Mouse (Mus musculus) forebrain, embryonic 11.5 days (tissue): Measurements from ENCODE around the gene Ube2e1. TPM values are rescaled to one million over a fixed set of nuclear protein-coding genes. Genes with fewer than 3 reads are reported as not detected.
A peak's percentile ranks its signal among the peaks of the same experiment; 100 is the strongest.
"Not testable (repeated sequence)": the region's sequence is repeated elsewhere in the genome, so short reads cannot be mapped to it uniquely, and the experiment has no call there.

Source experiments
- ATAC-seq: fragments of 200-750 bp; cut with Nextera tagmentation; replicated peaks from 2 replicates; pipeline ENCODE4 v1.8.0; 2017; ENCODE audit warnings: moderate TSS enrichment; ENCODE audit not compliant: low FRiP score
- DNase-seq: peaks from one replicate; pipeline ENCODE4 v3.0.0-alpha.2; 2017; ENCODE audit warnings: low spot score
- H3K27ac ChIP-seq: fragments of 300-500 bp; sonication (generic); 2 replicates; pipeline ENCODE4 v1.5.1; 2014; ENCODE audit warnings: low read depth, low read length
- H3K27me3 ChIP-seq: fragments of 300-500 bp; sonication (generic); 2 replicates; pipeline ENCODE4 v1.6.1; 2014; ENCODE audit warnings: mild to moderate bottlenecking, low read length, mixed read lengths; ENCODE audit not compliant: control insufficient read depth, insufficient read depth
- H3K36me3 ChIP-seq: fragments of 300-500 bp; sonication (generic); 2 replicates; pipeline ENCODE4 v1.6.1; 2014; ENCODE audit warnings: mild to moderate bottlenecking, low read length, moderate library complexity, mixed read lengths; ENCODE audit not compliant: control insufficient read depth, insufficient read depth
- H3K4me1 ChIP-seq: fragments of 300-500 bp; sonication (generic); replicated peaks from 2 replicates; pipeline ENCODE4 v1.6.1; 2014; ENCODE audit warnings: low read length, mixed read lengths; ENCODE audit not compliant: control insufficient read depth, insufficient read depth
- H3K4me2 ChIP-seq: fragments of 300-500 bp; sonication (generic); 2 replicates; pipeline ENCODE4 v1.6.1; 2014; ENCODE audit warnings: low read depth, mild to moderate bottlenecking, low read length, moderate library complexity, mixed read lengths; ENCODE audit not compliant: severe bottlenecking
- H3K4me3 ChIP-seq: fragments of 300-500 bp; sonication (generic); 2 replicates; pipeline ENCODE4 v1.5.1; 2014; ENCODE audit warnings: low read depth, low read length
- H3K9ac ChIP-seq: fragments of 300-500 bp; sonication (generic); 2 replicates; pipeline ENCODE4 v1.6.1; 2014; ENCODE audit warnings: low read length
- H3K9me3 ChIP-seq: fragments of 300-500 bp; sonication (generic); 2 replicates; pipeline ENCODE4 v1.6.1; 2016; ENCODE audit warnings: low read length, mixed read lengths; ENCODE audit not compliant: control insufficient read depth
- WGBS: fragments of 180-500 bp; shearing (Covaris S2); extraction: QIAGEN DNeasy Blood & Tissue Kit; methylation state at CpG from one replicate; pipeline ENCODE4 v1.1.7; 2014; 5-methylcytosine and 5-hydroxymethylcytosine counted together
- polyA plus RNA-seq: library from polyadenylated mRNA; unstranded; fragments of >200 nt; fragmentation: Nextera tagmentation; extraction: Ambion mirVana; gene quantifications from 2 replicates; pipeline ENCODE4 v1.2.1, GENCODE M21; 2014

The Ube2e1 gene
- polyA plus RNA-seq, 1 experiment from 2014 or later: 65.7 TPM

- WGBS: 93% methylated on average over 2 of the region's 2 CpGs
- H3K36me3 ChIP-seq: no peaks in the 10 kb centered on the region
Observed at GRCm38 (mm10) chr14:18284581-18284980, 47.1 kb downstream of the Ube2e1 start.

GRCm38 (mm10) chr14:18280375-18280774 lies 51.3 kb downstream of the Ube2e1 start:
- 90% methylated on average over 5 of the region's 5 CpGs for WGBS
- H3K36me3 ChIP-seq: peaks cover 3% of the 10 kb centered on the region; the same call in 1 of the 2 replicates

More at GRCm38 (mm10) chr14:18284581-18284980, 47.1 kb downstream of the Ube2e1 start:
- H3K27me3 ChIP-seq: no peaks in the 10 kb centered on the region
- DNase-seq: no peak
- ATAC-seq: no peak
- H3K4me3 ChIP-seq: no peak overlapping the region
- H3K4me2 ChIP-seq: no peak overlapping the region
- no peak overlapping the region for H3K27ac ChIP-seq
- no peaks in the 10 kb centered on the region; the same call in 1 of the 2 replicates for H3K4me1 ChIP-seq
- no peaks in the 10 kb centered on the region for H3K9me3 ChIP-seq
- H3K9ac ChIP-seq: no peak overlapping the region

DNA sequence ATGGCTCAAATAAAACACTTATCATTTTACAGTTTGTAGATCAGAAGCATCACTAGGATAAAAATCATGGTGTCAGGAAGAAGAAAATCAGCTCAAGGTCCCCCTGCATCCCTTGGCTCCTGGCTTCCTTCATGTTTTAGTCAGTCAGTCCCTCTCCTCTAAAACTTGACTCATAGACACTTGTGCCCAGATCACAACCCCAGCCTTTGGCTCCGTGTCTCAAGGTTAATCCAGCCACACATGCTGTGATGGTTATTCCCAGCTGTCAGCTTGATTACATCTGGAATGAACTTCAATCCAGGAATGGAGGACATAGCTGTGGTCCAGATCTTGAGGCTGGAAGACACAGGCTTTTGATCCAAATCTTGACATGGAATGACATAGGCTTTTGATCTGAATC lies 57.1 kb downstream of the Ube2e1 start:
- Histone ChIP-seq H3K4me3 (no peak overlapping the region), H3K36me3 (peaks cover 3% of the 10 kb centered on the region; the same call in 1 of the 2 replicates), H3K9me3 (no peaks in the 10 kb centered on the region), H3K4me2 (no peak overlapping the region), H3K27ac (no peak overlapping the region), H3K9ac (no peak overlapping the region), H3K4me1 (0 out of 2 replicates have a peak, but pooled peaks cover 2% of the 10 kb centered on the region), H3K27me3 (no peaks in the 10 kb centered on the region)
- ATAC-seq (no peak), DNase-seq (no peak)
- WGBS: 86% methylated on average over 1 of the region's 1 CpGs

More at GRCm38 (mm10) chr14:18280375-18280774, 51.3 kb downstream of the Ube2e1 start:
- no peaks in the 10 kb centered on the region for H3K9me3 ChIP-seq
- no peak for DNase-seq
- no peak overlapping the region for H3K27ac ChIP-seq
- H3K9ac ChIP-seq: no peak overlapping the region
- no peak for ATAC-seq
- H3K4me2 ChIP-seq: no peak overlapping the region
- no peaks in the 10 kb centered on the region; the same call in 1 of the 2 replicates for H3K4me1 ChIP-seq
- no peak overlapping the region for H3K4me3 ChIP-seq
- no peaks in the 10 kb centered on the region for H3K27me3 ChIP-seq

DNA sequence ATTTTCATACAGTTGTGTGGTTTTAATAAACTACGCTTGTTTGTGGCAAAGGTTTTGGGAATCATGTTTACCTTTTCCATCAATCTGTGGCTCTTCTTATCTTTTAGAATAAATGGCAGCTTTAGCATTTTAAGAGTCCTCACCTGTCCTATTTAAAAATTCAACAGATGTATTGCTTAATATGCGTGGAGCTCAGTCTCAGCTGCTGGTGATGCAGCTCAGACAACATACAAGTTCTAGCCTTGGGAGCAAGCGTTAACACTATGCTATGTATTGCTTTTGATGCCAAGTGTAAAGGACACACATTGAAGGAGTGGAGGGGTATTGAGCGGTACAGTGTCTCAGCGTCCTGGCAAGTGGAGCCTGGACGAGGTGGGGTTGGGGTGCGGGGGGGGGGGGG lies 60.0 kb downstream of the Ube2e1 start:
- Histone ChIP-seq H3K4me3 (peak overlapping the region; percentile 93), H3K36me3 (peaks cover 3% of the 10 kb centered on the region; the same call in 1 of the 2 replicates), H3K9ac (peak overlapping the region; percentile 72), H3K4me2 (peak overlapping the region; percentile 79), H3K27ac (no peak overlapping the region), H3K9me3 (no peaks in the 10 kb centered on the region), H3K4me1 (peaks cover 2% of the 10 kb centered on the region; the same call in 1 of the 2 replicates), H3K27me3 (no peaks in the 10 kb centered on the region)
- ATAC-seq: peak; percentile 29
- WGBS: 19% methylated on average over 6 of the region's 7 CpGs
- DNase-seq: no peak

GRCm38 (mm10) chr14:18270529-18271441 lies 60.9 kb downstream of the Ube2e1 start, which contains the start of the genes Nkiras1 and Rpl15:
Gene Nkiras1, plus strand, starts transcription at chr14:18271136.
Gene Rpl15, minus strand, starts transcription at chr14:18271391.
- Histone ChIP-seq H3K27ac (peak within 1 kb of the TSS; percentile 59; the same call in 1 of the 2 replicates), H3K36me3 (peaks cover 3% of the 10 kb centered on the region; the same call in 1 of the 2 replicates), H3K9me3 (no peaks in the 10 kb centered on the region), H3K4me3 (peak within 1 kb of the TSS; percentile 93), H3K9ac (peak within 1 kb of the TSS; percentile 98), H3K4me2 (peak within 1 kb of the TSS; percentile 79), H3K27me3 (no peaks in the 10 kb centered on the region), H3K4me1 (peaks cover 2% of the 10 kb centered on the region; the same call in 1 of the 2 replicates)
- DNase-seq (peak; percentile 99), ATAC-seq (peak; percentile 100)
- under 1% methylated on average over 78 of the region's 78 CpGs for WGBS

DNA sequence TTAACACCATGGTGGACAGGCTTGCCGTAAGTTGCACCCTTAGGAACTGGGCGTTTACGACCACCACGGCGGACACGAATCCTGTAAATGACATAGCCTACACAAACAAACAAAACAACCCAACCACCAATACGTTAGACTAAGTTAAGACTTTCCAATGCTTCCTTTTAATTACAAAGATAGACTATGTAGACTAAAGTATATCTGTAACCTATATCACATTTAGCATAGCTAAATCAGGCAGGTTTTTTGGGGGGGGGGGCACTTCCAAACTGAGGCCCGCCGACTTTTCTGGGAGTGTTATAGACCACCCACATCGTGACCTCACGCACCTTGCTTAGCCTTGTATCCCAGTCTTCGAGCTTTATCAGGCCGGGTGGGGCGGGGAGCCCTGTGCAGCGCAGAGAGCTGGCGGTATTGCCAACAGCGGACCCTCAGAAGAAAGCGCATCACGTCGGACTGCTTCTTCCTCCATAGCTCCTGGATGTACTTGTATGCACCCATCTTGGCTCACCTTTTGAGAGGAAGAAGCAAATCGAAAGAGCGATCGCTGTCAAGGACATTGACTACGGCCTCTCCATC lies 61.6 kb downstream of the Ube2e1 start:
- peak overlapping the region; percentile 98 for H3K9ac ChIP-seq
- H3K36me3 ChIP-seq, ATAC-seq, H3K27me3 ChIP-seq, H3K9me3 ChIP-seq, H3K4me1 ChIP-seq: not testable (repeated sequence)
- H3K4me3 ChIP-seq: peak overlapping the region; percentile 93
- H3K4me2 ChIP-seq: peak overlapping the region; percentile 60
- H3K27ac ChIP-seq: peak overlapping the region; percentile 59; the same call in 1 of the 2 replicates
- peak; percentile 56 for DNase-seq
- WGBS: under 1% methylated on average over 18 of the region's 24 CpGs

- Histone ChIP-seq H3K9ac (no peak overlapping the region), H3K4me2 (no peak overlapping the region), H3K4me1 (no peaks in the 10 kb centered on the region), H3K9me3 (no peaks in the 10 kb centered on the region; the same call in 1 of the 2 replicates), H3K4me3 (no peak overlapping the region), H3K27me3 (no peaks in the 10 kb centered on the region), H3K36me3 (peaks cover under 1% of the 10 kb centered on the region; the same call in 1 of the 2 replicates), H3K27ac (no peak overlapping the region)
- ATAC-seq (no peak), DNase-seq (no peak)
- WGBS: 76% methylated on average over 4 of the region's 4 CpGs
Observed at GRCm38 (mm10) chr14:18263427-18263826, 68.2 kb downstream of the Ube2e1 start.

GRCm38 (mm10) chr14:18261203-18261602 lies 70.5 kb downstream of the Ube2e1 start:
- DNase-seq (no peak), ATAC-seq (no peak)
- no peaks in the 10 kb centered on the region; the same call in 1 of the 2 replicates for H3K36me3 ChIP-seq
- H3K9me3 ChIP-seq: no peaks in the 10 kb centered on the region; the same call in 1 of the 2 replicates
- no peak overlapping the region for H3K9ac ChIP-seq
- no peaks in the 10 kb centered on the region for H3K4me1 ChIP-seq
- H3K27me3 ChIP-seq: no peaks in the 10 kb centered on the region
- H3K27ac ChIP-seq: no peak overlapping the region
- no peak overlapping the region for H3K4me2 ChIP-seq
- WGBS: 80% methylated on average over 3 of the region's 3 CpGs
- no peak overlapping the region for H3K4me3 ChIP-seq
